Mouse (Mus musculus) T-cell, adult 2 months (primary cell): ENCODE data around the gene Mucl2.
"Not testable (repeated sequence)": the region's sequence is repeated elsewhere in the genome, so short reads cannot be mapped to it uniquely, and the experiment has no call there.

Source experiments
- DNase-seq: peaks from one replicate; pipeline ENCODE4 v3.0.0; 2022; ENCODE audit warnings: low spot score

The Mucl2 gene

GRCm38 (mm10) chr15:103899212-103899611, at the start of gene Mucl2:
Gene Mucl2 (minus strand): TSS chr15:103899312.
- no peak for DNase-seq

DNA sequence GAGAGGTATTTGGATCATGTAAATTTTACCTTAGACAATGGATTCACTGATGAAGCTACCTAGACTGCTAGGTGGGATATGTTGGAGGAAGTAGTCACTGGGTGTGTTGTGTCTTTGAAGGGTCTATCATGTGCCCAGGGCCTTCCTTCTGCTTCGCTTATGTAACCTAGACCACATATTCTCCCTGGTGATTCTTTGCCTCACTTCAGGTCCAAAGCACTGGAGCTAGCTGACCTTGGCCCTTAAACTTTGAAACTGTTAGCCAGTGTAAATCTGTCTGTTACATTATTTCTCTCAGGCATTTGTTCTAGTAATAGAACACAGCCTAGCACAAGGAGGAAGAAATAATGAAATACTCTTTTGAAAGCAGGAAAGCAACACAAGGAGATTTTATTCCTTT, 13.9 kb upstream of the Mucl2 start:
- not testable (repeated sequence) for DNase-seq
